Mouse (Mus musculus) G1E (cell line): ENCODE data around the gene Zfp592. TPM values are rescaled to one million over a fixed set of nuclear protein-coding genes. Genes with fewer than 3 reads are reported as not detected.
A peak's percentile ranks its signal among the peaks of the same experiment; 100 is the strongest.

Source experiments
- ATAC-seq: 2 replicates; pipeline ENCODE4 v1.8.0; 2016; ENCODE audit warnings: mild to moderate bottlenecking; ENCODE audit not compliant: insufficient number of reproducible peaks, poor library complexity, low FRiP score, severe bottlenecking; ENCODE audit errors: extremely low read depth
- DNase-seq: peaks from one replicate; pipeline ENCODE4 v3.0.0; 2012; ENCODE audit warnings: low spot score
- H3K27me3 ChIP-seq: 2 replicates; pipeline ENCODE4 v1.6.1; 2012; ENCODE audit warnings: mild to moderate bottlenecking, low read length, inconsistent platforms; ENCODE audit not compliant: insufficient read depth
- H3K36me3 ChIP-seq: replicated peaks from 2 replicates; pipeline ENCODE3; 2012; ENCODE audit warnings: mild to moderate bottlenecking, inconsistent platforms
- H3K4me1 ChIP-seq: 2 replicates; pipeline ENCODE4 v1.6.1; 2012; ENCODE audit warnings: low read depth, low read length, inconsistent platforms, mixed read lengths; ENCODE audit not compliant: insufficient read depth
- H3K4me3 ChIP-seq: 2 replicates; pipeline ENCODE4 v1.5.1; 2012; ENCODE audit warnings: low read depth, mild to moderate bottlenecking, inconsistent platforms, low read length, moderate library complexity, mixed read lengths
- H3K9me3 ChIP-seq: replicated peaks from 2 replicates; pipeline ENCODE4 v1.6.1; 2012; ENCODE audit warnings: inconsistent platforms
- CTCF ChIP-seq: IDR thresholded peaks from 2 replicates; pipeline ENCODE4 v1.5.1; 2012; ENCODE audit warnings: low read depth, low read length, inconsistent platforms, mixed read lengths
- GATA1 ChIP-seq: IDR thresholded peaks from 2 replicates; pipeline ENCODE4 v1.6.1; 2012; ENCODE audit warnings: borderline replicate concordance, low read length, inconsistent platforms, mixed read lengths
- GATA2 ChIP-seq: IDR thresholded peaks from 2 replicates; pipeline ENCODE4 v1.6.1; 2012; ENCODE audit warnings: low read depth, low read length, inconsistent platforms, borderline replicate concordance
- POLR2AphosphoS5 ChIP-seq: IDR thresholded peaks from 2 replicates; pipeline ENCODE4 v1.6.1; 2012; ENCODE audit warnings: low read depth, low read length, inconsistent platforms; ENCODE audit not compliant: insufficient replicate concordance
- TAL1 ChIP-seq: conservative IDR thresholded peaks from 2 replicates; pipeline ENCODE4 v1.6.1; 2012; ENCODE audit warnings: low read depth, low read length, inconsistent platforms, mixed read lengths
- polyA plus RNA-seq: library from polyadenylated mRNA; stranded (reverse); fragments of >175 nt; gene quantifications from 2 replicates; pipeline ENCODE4 v1.2.3, GENCODE M21; 2012
- total RNA-seq, 2 experiments: library from RNA; stranded (forward) in 1 of 2; stranded (reverse) in 1 of 2; fragments of 200-1000 nt in 1 of 2; fragments of >200 nt in 1 of 2; fragmentation: Nextera tagmentation in 1 of 2; gene quantifications; 2 replicates each; pipeline ENCODE4 v1.2.3; 2014 to 2017

The Zfp592 gene
- total and polyA plus RNA-seq, 3 experiments, result 30.3 to 72.4 (median 60.5) TPM

DNA sequence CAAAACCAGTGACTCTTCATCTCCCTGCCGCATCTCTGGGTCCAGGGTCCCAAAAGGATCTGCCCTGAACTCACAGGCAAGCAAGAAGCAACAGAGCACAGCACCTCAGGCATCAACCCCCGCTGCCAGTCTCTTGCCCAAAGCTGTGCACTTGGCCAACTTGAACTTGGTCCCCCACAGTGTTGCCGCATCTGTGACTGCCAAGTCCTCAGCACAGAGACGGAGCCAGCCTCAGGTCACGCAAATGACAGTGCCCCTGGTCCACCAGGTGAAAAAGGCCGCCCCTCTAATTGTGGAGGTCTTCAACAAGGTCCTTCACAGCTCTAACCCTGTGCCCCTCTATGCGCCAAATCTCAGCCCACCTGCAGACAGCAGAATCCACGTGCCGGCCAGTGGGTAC is 31.2 kb downstream of the Zfp592 start:
- DNase-seq (no peak), ATAC-seq (no peak)
- Histone ChIP-seq H3K4me1 (peaks cover 38% of the 10 kb centered on the region), H3K9me3 (no peaks in the 10 kb centered on the region), H3K4me3 (0 out of 2 replicates have a peak overlapping the region, but pooled peaks have one; percentile 4), H3K27me3 (no peaks in the 10 kb centered on the region), H3K36me3 (peaks cover 95% of the 10 kb centered on the region)
- TF ChIP-seq POLR2AphosphoS5 (no peak), GATA2 (no peak), GATA1 (no peak), TAL1 (no peak), CTCF (no peak)

- DNase-seq (no peak), ATAC-seq (no peak)
- Histone ChIP-seq H3K4me3 (no peak overlapping the region), H3K4me1 (peaks cover 31% of the 10 kb centered on the region), H3K9me3 (no peaks in the 10 kb centered on the region), H3K27me3 (no peaks in the 10 kb centered on the region), H3K36me3 (peaks cover 95% of the 10 kb centered on the region)
- TF ChIP-seq CTCF (no peak), GATA2 (no peak), POLR2AphosphoS5 (no peak), TAL1 (no peak), GATA1 (no peak)
These were observed 32.3 kb downstream of the Zfp592 start for GRCm38 (mm10) chr7:81025751-81026150.

GRCm38 (mm10) chr7:81039711-81040110 is 46.2 kb downstream of the Zfp592 start:
- peaks cover 94% of the 10 kb centered on the region for H3K36me3 ChIP-seq
- H3K27me3 ChIP-seq, result no peaks in the 10 kb centered on the region
- H3K4me1 ChIP-seq, result peaks cover 6% of the 10 kb centered on the region; the same call in 1 of the 2 replicates
- H3K4me3 ChIP-seq, result no peak overlapping the region
- DNase-seq, result no peak
- no peak for TF ChIP-seq TAL1
- TF ChIP-seq CTCF, result no peak
- TF ChIP-seq GATA2, result no peak
- TF ChIP-seq POLR2AphosphoS5, result no peak
- no peak for TF ChIP-seq GATA1
- ATAC-seq, result no peak
- no peaks in the 10 kb centered on the region for H3K9me3 ChIP-seq

GRCm38 (mm10) chr7:81043023-81043620 is 49.6 kb downstream of the Zfp592 start:
- H3K4me3 ChIP-seq, result no peak overlapping the region
- ATAC-seq, result no peak
- no peaks in the 10 kb centered on the region for H3K27me3 ChIP-seq
- H3K36me3 ChIP-seq, result peaks cover 80% of the 10 kb centered on the region
- H3K4me1 ChIP-seq, result peaks cover 16% of the 10 kb centered on the region; the same call in 1 of the 2 replicates
- no peak for TF ChIP-seq GATA1
- DNase-seq, result no peak
- no peaks in the 10 kb centered on the region for H3K9me3 ChIP-seq

- H3K9me3 ChIP-seq, result no peaks in the 10 kb centered on the region
- DNase-seq (no peak), ATAC-seq (no peak)
- no peak overlapping the region for H3K4me3 ChIP-seq
- peaks cover 27% of the 10 kb centered on the region for H3K4me1 ChIP-seq
- peaks cover 36% of the 10 kb centered on the region for H3K36me3 ChIP-seq
- TF ChIP-seq GATA1, result no peak
- no peak for TF ChIP-seq GATA2
- no peak for TF ChIP-seq TAL1
- no peak for TF ChIP-seq POLR2AphosphoS5
- TF ChIP-seq CTCF, result no peak
- H3K27me3 ChIP-seq, result no peaks in the 10 kb centered on the region
These were observed 54.4 kb downstream of the Zfp592 start for GRCm38 (mm10) chr7:81047847-81048246.

DNA sequence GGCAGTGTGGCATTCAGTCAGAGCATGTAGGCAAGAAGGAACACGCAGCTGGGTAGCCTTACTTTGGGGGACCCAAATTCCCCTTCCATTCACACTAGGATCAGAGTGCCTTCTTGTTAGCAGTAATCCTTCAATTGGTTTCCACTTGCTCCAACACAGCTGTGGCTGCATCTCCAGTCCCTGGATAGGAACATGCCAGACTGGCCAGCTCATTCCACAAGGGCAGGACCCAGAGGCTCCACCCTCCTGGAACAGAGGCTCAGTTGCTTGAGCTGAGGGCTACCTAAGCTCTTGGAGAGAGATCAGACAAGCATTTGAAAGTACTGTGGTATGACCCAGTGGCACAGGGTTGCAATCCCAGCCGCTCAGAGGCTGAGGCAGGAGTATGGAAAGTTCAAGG is 55.0 kb downstream of the Zfp592 start:
- Histone ChIP-seq H3K27me3 (no peaks in the 10 kb centered on the region), H3K4me3 (no peak overlapping the region), H3K9me3 (no peaks in the 10 kb centered on the region), H3K4me1 (peaks cover 27% of the 10 kb centered on the region), H3K36me3 (peaks cover 29% of the 10 kb centered on the region)
- DNase-seq, result no peak
- ATAC-seq, result no peak
- TF ChIP-seq POLR2AphosphoS5 (no peak), GATA2 (no peak), CTCF (no peak), GATA1 (no peak), TAL1 (no peak)

- ATAC-seq (no peak), DNase-seq (no peak)
- peaks cover 17% of the 10 kb centered on the region for H3K36me3 ChIP-seq
These were observed 56.5 kb downstream of the Zfp592 start for GRCm38 (mm10) chr7:81049966-81050365.

More at GRCm38 (mm10) chr7:81049966-81050365, 56.5 kb downstream of the Zfp592 start:
- H3K4me3 ChIP-seq, result no peak overlapping the region
- peaks cover 23% of the 10 kb centered on the region for H3K4me1 ChIP-seq
- no peaks in the 10 kb centered on the region for H3K9me3 ChIP-seq
- H3K27me3 ChIP-seq, result no peaks in the 10 kb centered on the region
- no peak for TF ChIP-seq TAL1
- no peak for TF ChIP-seq GATA2
- TF ChIP-seq CTCF, result no peak
- TF ChIP-seq POLR2AphosphoS5, result no peak
- TF ChIP-seq GATA1, result no peak
